Mouse (Mus musculus) urinary bladder, postnatal 4 days (tissue): Measurements from ENCODE around the gene Rap1gap2.

Experiments
- DNase-seq, 2 experiments: peaks; one replicate each; pipeline ENCODE4 v3.0.0; 2021 to 2022; ENCODE audit warnings: low spot score in 2 of 2

Rap1gap2 gene

DNA sequence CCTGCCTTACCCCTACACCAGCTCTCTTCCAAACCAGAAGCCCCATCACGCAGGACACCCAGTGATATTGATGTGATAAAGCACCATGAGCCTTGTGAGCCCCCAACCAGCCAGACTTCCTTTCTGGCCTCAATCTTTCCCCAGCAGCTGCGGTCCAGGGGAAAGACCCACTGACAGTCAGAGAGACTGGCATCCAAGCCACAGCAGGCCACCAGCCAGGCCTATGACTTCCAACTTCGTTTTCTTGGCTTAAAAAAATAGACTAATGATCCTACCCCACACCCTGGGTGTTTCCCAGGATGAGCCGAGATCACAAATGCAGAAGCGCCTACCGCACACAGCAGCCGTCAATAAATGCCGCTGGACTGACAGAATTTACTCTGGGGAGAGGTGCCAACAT is 151.1 kb downstream of the Rap1gap2 start:
- no peak for DNase-seq

DNA sequence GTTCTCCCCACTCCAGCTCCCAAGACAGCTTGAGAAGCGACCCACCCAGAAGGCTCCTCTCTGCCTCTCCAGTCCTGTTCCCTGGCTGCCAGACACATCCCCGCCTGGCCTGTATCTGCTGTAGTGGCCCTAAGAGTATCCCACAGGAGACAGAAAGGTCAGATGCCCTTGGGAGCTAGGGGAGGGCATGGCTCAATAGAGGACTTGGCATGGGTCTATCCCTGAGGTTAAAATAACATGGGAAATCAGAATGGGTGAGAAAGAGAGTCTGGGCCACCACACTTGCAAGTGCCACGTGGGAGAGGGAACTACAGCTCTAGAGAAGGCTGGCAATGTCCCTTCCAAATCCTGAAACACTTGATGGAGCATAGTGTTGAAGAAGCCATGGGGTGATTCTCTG is 152.3 kb downstream of the Rap1gap2 start:
- DNase-seq: no peak

DNA sequence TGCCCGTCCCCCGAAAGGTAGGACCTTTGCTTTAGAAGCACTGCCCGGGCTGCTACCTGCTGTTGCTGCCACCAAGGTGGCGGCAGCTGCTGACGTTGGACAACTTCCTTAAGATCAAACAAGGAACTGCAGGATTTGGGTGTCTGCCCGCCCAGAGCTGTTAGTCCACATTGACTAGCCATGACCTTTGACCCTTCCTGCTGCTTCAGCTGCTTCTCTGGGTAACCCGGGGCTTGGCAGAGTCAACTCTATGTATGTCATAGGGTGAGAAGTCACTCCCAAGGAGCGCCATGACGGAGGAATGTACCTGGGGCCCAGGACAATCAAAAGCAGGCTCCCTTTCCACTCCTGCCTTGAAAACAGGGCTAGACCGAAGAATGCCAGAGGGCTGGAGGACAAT is 153.5 kb downstream of the Rap1gap2 start:
- no peak for DNase-seq

DNA sequence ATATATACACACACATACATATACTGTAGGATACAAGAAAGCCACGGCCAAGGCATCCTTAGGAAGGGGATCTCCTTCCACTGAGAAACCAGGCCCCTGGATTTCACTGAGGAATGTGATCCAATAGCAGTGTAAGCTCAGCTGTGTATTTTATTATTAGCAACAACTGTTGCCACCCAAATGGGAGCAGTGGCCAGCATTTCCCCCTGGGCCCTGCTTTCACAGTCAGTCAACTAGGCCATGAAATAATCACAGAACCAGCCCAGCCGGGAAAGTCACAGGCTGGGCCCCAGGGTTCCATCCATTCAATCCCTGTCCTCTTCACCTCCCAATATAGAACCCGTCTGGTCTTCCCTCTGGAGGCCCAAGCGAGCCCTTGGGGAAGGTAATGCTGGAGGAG is 162.2 kb downstream of the Rap1gap2 start:
- no peak for DNase-seq

DNA sequence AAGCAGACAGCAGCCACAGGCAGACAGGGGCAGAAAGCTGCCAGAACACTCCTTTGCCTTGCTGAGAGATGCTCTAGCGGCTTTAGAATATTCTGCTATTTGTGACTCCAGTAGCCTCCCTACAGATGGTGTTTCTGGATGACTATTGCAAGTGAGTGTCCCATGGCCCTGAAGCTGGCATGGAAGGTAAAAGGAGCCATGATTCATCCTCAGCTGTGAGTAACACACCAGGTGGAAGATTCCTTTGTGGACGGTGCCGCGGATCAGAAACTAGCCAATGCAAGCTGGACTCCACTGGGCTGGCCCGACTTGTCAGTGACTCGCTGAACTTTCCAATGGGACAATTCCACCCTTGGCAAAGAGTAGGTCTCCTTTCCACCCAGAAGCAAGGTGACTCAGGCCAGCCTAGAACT is 162.7 kb downstream of the Rap1gap2 start:
- DNase-seq: no peak

DNA sequence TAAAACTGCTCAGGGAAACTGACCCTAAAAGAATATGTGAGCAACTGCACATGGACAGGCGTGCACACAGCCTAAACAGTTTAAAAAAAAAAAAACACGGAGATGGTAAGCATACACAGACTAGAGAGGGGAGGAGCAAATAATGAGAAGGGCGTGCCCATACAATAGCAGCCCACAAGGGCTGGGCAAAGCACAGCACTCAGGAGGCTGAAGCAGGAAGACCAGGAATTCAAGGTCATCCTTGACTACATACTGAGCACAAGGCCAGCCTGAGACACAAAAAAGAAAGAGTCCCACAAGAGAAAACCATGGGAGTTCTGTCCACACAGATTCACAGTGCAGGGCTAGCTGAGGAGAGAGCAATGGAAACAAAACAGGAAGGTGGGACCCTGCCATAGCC is 165.1 kb downstream of the Rap1gap2 start:
- no peak for DNase-seq

DNA sequence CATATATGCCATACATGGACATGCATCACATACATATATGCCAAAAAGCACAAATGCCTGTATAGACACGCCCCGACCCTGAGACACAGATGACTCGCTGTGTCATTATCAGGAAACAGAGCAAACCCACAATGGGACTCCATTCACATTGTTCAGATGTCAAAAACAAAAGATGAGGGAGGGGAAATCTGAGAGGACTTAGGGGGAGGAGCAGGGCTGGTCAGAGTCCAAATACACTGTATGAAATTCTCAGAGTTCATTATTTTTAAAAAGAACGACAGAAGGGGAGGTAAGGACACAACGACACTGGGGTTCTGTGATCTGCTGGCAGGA is 166.8 kb downstream of the Rap1gap2 start:
- no peak for DNase-seq

DNA sequence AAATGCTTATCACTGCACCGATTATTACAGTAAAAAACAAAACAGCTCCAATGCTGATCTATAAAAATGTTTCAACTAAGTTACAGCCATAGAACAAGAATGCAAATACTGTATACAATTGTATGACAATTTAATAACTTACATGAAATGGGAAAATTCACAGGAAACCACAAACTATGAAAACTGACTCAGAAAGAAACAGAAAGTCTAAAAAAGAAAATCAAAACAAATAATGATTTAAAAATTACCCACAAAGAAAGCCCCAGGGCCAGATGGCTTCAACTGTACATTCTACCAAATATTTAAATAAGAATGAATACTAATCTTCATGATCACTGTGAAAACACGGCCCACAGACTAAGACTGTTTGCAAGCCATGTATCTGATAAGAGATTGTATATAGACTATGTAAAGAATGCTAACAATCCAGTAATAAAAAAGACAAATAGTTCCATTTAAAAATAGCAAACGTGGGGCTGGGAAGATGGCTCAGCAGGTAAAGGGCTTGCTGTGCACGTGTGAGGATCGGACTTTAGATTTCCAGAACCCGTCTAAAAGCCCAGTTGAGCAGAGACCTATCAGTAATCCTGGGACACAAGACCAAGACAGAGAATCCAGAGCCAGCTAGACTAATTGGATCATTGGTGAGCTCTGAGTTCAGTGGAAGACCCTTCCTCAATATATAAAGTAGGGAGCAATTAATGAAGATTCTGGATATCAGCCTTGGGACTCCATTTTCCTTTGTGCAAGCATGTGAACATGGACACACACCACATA is 167.4 kb downstream of the Rap1gap2 start:
- no peak for DNase-seq

DNA sequence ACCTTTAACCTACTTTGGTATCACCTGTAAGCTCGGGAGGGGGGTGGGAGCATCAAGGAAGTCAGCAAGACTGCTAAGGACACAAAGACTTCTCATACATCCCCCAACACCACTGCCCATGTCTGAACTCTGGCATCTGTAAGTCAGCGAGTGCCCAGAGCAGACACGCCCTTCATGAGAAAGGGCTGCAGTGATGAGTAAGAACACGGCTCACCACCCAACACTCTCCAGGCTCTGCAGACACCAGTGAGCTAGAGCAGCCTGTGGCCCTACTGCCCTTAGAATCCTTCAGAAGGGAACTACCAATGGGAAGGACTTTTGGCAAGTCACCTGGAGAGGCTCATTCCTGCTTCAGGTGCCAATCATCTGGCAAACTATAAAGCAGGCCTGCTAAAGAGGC is 168.3 kb downstream of the Rap1gap2 start:
- DNase-seq: no peak

DNA sequence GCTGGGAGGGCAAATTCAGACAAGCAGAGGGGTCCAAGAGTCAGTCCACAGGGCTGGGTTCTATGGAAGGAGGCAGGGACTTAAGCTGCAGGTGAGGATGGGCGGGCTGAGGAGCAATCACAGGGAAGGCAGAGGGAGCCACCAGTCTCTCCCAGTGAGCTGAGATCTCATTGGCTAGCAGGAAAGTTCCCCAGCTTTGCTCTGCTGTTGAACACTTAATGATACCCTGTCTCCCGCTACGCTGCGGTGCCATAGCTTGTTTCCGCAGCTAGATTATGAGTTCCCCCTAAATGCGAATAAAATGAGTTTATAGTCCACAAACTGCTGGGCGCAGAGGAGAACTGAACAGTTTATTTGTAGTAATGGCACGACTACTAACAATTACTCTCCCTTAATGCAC is 170.6 kb downstream of the Rap1gap2 start:
- DNase-seq: no peak

DNA sequence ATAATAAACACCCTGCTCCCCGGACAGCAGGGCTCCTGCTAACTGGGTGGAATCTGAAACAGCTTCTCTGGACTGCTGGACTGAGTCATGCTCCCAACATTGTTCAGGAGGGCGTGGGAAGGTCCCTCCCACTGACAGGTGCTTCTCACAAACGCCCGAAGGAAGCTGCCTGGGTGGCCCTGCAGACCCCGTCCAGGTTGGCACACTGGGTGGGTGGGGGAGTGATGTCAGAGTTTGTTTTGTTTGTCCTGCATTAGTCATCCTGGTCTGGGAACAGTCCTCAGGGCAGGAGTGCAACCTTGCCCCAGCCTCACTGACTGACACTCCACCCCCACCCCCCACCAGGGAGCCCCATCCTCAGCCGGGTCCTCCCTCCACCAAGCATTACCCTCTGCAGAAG is 171.5 kb downstream of the Rap1gap2 start:
- DNase-seq: no peak

DNA sequence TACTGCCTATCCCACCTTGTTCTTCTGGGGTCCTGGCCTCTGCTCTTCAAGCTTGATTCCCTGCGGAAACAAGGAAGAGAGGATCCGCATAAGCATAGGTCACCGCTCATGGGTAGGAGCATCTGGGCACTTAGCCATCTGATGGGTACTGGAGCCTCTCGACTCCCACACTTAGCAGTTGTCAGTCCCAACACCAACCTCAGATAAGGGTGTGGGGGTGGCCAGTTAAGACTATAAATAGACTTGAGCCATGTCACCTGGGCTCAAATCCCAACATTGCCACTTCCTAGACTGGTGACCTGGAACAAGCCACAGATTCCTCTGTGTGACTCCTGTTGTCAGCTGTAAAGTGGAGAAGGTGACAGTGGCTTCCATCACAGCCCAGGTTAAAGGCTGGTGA is 172.5 kb downstream of the Rap1gap2 start:
- no peak for DNase-seq

DNA sequence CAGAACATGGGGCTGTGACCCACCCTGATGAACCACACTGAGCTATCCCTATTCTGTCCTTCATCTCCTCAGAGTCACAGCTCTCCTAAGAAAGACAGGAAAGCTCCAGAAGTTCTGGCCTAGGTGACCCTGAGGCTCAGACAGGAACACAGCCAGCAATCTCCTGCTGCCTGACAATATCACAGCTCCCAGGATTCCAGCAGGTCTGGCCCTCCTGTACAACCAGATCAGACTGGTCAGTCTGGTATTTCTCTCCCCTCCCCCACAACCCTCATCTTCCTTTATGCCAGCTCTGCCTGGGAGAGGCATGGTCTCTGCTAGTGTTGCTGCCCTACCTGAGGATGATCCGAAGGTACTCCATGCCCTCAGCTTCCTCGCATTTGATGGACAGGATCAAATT is 175.3 kb downstream of the Rap1gap2 start:
- no peak for DNase-seq

DNA sequence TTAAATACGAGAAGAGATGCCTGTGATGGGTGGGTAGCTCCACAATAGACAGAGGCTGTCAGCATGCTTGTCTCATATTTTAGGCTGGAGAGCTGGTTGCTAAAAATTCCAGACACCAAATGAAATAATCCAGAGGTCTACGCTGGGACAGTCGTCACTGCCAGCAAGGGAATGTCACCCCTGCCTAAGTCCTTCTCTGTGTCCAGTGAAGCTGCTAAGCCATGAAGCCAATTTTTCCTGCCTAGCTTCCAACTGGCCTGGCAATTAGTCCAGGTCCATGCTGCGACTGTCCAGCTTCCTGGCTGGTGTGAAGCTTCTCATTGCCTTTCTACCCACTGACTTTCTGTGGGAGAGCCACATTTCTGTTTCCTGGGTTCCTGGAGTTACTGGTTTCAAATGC is 177.7 kb downstream of the Rap1gap2 start:
- DNase-seq: no peak

DNA sequence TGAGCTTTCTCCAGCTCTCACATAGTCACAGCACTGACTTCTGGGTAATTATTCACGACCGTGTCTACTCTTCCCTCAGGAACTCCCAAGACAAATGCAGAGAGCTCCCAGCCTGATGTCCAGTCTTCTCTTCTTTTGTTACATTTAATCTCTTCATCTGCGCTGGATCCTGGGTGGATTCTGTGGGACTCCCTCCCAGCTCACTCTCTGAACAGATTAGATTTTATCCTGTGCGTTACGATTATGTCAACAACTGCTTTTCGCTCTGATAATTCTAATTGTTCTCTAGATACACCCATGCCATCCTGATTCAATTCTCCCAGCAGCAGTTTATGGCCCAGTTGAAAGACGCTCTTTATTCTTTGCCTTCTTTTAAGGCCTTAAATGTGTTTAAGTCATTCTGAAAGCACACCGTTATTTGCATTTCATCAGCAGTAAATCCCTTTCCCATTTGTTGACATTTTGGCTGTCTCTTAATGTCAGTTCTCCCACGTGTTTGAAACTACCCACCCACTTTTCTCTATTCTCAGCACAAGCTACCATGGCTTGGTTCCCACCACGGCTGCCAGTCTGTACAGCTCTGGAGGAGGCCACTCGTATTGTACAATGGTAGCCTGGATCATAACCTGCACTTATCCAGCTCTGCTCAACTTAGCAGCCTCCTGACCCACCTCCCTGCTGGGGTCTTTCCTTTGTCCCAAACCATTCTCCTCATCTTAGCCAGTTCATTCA is 180.8 kb downstream of the Rap1gap2 start:
- no peak for DNase-seq

DNA sequence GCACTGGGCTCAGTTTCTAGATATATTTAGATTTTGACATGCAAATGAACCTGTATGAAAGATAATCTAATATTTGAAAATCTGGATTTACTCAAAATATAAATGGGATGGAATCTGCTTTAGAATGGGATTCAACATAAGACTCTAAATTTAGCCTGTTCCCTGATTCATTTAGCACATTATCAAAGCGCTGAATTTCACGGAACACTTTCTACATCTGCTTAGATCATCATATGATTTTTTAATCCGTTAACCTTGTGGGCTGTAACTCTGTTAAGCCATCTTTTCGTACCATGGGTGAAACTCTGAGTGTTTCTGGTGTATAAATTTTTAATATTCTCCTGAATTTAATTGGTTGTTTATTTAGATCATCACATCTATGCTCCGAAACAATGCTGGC is 184.4 kb downstream of the Rap1gap2 start:
- no peak for DNase-seq

DNA sequence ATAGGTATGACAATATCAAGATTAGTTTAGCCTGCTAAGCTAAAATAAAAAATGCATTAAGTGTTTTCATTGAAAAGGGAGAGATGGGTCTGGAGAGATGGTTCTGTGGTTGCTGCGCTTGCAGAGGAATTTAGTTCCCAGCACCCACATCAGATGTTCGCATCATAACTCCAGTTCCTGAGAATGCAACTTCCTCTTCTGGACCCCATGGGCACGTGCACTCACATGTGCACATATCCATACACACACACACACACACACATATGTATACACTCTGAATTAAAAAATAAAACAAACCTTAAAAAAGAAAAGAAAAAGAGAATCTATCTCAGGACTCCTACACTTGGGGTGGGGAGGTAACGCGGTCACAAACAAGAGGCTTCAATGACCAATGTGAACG is 188.7 kb downstream of the Rap1gap2 start:
- no peak for DNase-seq

DNA sequence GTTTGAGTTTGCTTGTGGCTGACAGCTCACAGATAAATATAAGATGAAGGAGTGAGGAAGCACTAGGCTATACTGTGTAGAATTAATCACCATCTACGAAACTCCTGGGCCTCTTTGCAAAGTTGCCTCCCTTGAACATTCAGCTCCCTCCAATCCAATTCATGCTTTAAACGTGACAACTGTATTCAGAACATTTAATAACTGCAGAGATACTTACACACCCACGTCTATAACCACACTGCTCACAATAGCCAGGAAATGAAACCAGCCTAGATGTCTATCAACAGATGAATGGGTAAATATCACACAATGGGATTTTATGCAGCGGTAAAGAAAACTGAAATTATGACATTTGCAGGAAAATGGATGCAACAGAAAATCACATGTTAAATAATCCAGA is 189.6 kb downstream of the Rap1gap2 start:
- DNase-seq: no peak

DNA sequence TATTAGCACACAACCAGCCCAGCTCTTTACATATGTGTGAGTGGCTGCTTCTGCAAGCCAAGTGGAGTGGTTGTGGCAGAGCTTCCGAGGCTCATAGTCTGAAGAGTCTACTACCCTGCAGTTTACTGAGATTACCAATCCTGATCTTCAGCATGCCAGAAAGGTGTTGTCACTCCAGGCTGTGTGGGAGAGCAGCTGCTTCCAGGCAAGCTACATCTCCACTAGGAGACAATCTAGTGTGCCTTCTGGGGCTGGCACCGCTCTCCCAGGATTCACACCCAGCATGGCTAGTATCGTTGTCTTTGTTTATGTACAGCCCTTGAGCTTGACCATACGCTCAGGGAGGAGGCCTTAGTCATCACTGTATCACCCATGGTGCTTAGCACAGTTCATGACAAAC is 191.1 kb downstream of the Rap1gap2 start:
- no peak for DNase-seq

DNA sequence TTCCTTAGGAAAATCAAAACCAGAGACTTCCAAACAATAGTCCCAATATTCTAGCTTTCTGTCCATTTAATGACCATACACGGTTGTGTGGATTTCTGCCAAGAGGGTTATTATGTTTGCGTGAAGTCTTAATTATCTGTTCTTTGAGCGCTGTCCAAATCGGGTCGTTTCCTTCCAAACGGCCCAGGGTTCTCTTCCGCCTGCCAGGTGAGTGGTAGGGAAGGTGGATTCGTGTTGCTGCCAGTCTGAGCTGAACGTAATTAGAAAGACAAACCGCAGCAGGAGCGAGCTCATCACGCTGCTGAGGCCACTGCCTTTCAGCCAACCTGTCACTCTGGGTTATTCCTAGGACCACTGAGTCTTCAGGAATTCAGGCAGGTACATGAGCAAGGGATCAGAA is 195.0 kb downstream of the Rap1gap2 start:
- no peak for DNase-seq

DNA sequence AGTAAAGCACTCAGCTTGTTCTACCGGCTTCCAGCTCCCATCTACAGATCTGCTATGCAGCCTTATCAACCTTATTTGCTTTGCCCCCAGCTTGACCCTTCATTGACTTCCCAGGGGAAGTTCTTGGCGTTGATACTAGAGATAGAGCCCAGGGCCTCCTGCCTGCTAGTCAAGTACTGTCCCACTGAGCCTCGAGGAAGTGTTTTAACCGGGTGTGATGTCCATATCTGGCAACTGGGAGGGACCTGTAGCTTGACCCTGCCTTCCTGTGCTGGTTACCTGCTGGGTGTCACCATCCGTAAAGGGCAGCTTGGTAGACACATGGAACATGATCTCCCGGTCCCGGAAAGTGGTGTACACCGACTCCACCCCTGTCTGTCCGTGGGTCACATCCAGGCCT is 196.6 kb downstream of the Rap1gap2 start:
- no peak for DNase-seq

DNA sequence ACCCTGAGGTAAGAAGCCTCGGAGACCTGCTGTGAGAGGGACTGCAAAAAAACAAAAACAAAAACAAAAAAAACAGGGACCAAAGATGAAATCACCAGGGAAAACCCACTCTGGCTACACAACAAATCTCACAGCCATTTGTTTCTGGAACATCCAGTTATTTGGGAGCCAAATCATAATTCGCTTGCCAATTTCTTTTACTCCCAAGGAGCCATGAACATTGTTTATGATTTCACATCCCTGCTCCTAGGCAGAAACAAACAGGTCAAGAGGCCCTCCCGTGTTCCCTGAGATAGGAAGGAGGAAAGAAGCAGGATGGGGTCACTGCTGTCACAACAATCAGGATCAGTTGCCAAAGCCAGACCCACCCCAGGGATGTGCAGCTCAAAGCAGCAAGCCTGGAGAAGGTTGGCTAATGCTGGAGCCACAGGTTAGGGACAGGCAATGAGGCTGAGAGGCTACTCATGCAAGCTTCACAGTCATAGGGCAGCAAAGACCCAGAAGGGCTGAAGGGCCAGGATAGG is 197.2 kb downstream of the Rap1gap2 start:
- no peak for DNase-seq

DNA sequence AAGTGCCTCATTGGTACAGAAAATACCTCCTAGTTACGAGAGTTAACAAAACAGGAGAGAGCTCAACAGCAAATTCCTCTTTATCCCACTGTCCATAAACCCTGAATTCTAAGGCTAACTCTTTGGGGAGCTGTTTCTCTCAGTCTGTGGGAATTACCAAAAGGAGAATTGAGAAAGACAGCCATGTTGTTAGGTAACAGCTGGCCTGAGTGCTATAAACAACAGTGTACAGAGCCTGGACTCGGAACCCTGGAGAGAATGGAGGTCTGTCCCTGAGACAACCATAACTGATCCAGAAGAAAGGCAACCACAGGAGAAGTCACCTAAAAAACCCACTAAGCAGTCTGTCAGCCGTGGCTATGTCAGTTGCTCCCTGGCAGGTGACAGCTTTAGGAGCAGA is 198.3 kb downstream of the Rap1gap2 start:
- no peak for DNase-seq
